Mouse (Mus musculus): ENCODE data around the gene Dab1. TPM values are rescaled to one million over a fixed set of nuclear protein-coding genes. Genes with fewer than 3 reads are reported as not detected.

Dab1 gene
- polyA plus RNA-seq, 1 experiment from 2014 or later = 9.8 TPM

- 91% methylated on average over 7 of the region's 7 CpGs for WGBS
- Histone ChIP-seq H3K27ac (no peak overlapping the region), H3K36me3 (no peaks in the 10 kb centered on the region), H3K27me3 (ENCODE audit: low read depth, poor library complexity, severe bottlenecking) (no peaks in the 10 kb centered on the region), H3K4me3 (no peak overlapping the region), H3K4me1 (no peaks in the 10 kb centered on the region), H3K9me3 (replicated peaks) (no peaks in the 10 kb centered on the region)
- no peak for DNase-seq (ENCODE audit: low spot score)
Measured at GRCm38 (mm10) chr4:104276916-104277315, 657.8 kb downstream of the Dab1 start.

DNA sequence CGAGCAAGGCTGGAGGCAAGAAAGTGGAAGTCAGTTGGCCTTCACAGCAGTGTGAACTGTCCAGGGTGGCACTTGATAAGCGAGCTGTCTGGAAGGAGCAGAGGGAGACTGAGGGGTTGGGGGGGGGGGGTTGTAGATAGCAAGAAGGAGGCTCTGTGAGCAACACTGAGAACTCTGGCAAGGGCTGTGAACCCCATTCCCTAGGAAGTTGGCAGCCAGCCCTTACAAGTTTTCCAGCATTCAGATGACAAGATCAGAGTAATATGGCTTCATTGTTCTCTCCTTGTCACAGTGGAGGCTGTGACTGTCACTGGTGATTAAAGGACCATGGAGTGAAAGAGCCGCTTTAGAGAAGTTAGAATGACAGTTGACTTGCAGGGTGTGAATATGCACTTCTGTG lies 662.4 kb downstream of the Dab1 start:
- Histone ChIP-seq H3K9me3 (replicated peaks) (no peaks in the 10 kb centered on the region), H3K36me3 (no peaks in the 10 kb centered on the region), H3K27me3 (ENCODE audit: low read depth, poor library complexity, severe bottlenecking) (no peaks in the 10 kb centered on the region), H3K4me3 (no peak overlapping the region), H3K27ac (no peak overlapping the region), H3K4me1 (no peaks in the 10 kb centered on the region)
- WGBS = 65% methylated on average over 3 of the region's 3 CpGs
- DNase-seq (ENCODE audit: low spot score) = no peak

DNA sequence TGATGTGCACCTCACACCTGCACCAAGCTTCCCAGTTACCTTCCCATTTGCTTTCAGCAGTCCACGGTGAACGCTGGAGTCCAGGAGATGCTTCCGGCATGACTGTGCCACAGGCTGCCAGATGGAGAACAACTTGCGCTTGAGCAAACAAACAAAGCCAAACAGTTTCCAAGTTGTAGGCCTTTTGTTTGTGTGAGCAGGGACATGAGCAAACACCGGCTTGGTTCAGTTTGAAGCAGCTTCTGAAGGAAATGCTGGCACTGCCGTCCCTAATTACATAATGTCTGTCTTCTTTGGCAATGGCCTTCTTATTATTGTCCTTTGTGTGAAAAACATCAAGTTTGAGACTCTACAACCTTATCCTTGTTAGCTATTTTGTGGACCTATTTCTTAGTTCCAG lies 664.7 kb downstream of the Dab1 start:
- no peak for DNase-seq (ENCODE audit: low spot score)
- H3K27ac ChIP-seq = no peak overlapping the region
- H3K4me1 ChIP-seq = no peaks in the 10 kb centered on the region
- no peaks in the 10 kb centered on the region for H3K36me3 ChIP-seq
- H3K4me3 ChIP-seq = no peak overlapping the region
- H3K27me3 ChIP-seq (ENCODE audit: low read depth, poor library complexity, severe bottlenecking) = no peaks in the 10 kb centered on the region
- WGBS = 91% methylated on average over 6 of the region's 6 CpGs
- H3K9me3 ChIP-seq (replicated peaks) = no peaks in the 10 kb centered on the region

DNA sequence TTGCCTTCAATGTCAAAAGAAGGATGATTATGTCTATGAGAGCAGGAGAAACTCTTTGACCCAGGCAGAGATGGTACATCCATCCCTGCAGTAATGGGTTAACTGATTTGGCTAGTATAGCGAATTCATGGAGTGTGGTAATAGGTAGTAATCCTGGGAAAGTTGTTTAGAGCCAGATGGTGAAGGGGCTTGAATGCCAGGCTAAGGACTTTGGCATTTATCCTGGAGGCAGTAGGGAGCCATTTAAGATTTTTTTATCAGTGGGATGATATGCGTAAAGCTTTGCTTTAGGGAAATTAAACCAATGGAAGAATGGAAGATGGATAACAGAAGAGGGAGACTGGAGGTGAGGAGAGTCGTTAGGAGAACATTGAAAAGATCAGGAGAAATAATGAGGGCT lies 669.2 kb downstream of the Dab1 start:
- Histone ChIP-seq H3K4me1 (no peaks in the 10 kb centered on the region), H3K9me3 (replicated peaks) (no peaks in the 10 kb centered on the region), H3K27me3 (ENCODE audit: low read depth, poor library complexity, severe bottlenecking) (no peaks in the 10 kb centered on the region), H3K36me3 (no peaks in the 10 kb centered on the region), H3K27ac (no peak overlapping the region), H3K4me3 (no peak overlapping the region)
- no peak for DNase-seq (ENCODE audit: low spot score)
- 85% methylated on average over 3 of the region's 3 CpGs for WGBS

DNA sequence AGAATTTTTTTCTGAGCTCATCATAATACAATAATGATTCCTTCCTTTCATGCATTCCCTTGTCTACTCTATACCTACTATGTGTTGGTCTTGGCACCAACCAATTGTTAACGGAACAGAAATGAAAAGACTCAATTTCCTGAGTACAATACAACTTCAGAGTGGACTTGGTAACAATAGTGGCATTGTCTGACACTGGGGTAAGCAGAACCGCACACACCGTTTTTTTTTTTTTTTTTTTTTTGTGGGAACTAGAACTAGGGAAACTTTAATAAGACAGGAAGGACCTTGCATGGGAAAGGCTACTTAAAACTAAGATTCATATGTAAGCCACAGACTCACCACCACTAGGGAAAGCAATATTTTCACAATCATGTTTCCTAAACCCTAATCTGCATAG lies 682.6 kb downstream of the Dab1 start:
- H3K27me3 ChIP-seq (ENCODE audit: low read depth, poor library complexity, severe bottlenecking) = no peaks in the 10 kb centered on the region
- no peaks in the 10 kb centered on the region for H3K4me1 ChIP-seq
- DNase-seq (ENCODE audit: low spot score) = no peak
- no peak overlapping the region for H3K4me3 ChIP-seq
- H3K36me3 ChIP-seq = no peaks in the 10 kb centered on the region
- H3K9me3 ChIP-seq (replicated peaks) = no peaks in the 10 kb centered on the region
- no peak overlapping the region for H3K27ac ChIP-seq
- 94% methylated on average over 3 of the region's 3 CpGs for WGBS

- no peaks in the 10 kb centered on the region for H3K27me3 ChIP-seq (ENCODE audit: low read depth, poor library complexity, severe bottlenecking)
- H3K9me3 ChIP-seq (replicated peaks) = no peaks in the 10 kb centered on the region
- no peaks in the 10 kb centered on the region for H3K36me3 ChIP-seq
- no peak overlapping the region for H3K4me3 ChIP-seq
- 81% methylated on average over 10 of the region's 10 CpGs for WGBS
- H3K4me1 ChIP-seq = no peaks in the 10 kb centered on the region
- DNase-seq (ENCODE audit: low spot score) = no peak
- H3K27ac ChIP-seq = no peak overlapping the region
Measured at GRCm38 (mm10) chr4:104302996-104303652, 684.0 kb downstream of the Dab1 start.

DNA sequence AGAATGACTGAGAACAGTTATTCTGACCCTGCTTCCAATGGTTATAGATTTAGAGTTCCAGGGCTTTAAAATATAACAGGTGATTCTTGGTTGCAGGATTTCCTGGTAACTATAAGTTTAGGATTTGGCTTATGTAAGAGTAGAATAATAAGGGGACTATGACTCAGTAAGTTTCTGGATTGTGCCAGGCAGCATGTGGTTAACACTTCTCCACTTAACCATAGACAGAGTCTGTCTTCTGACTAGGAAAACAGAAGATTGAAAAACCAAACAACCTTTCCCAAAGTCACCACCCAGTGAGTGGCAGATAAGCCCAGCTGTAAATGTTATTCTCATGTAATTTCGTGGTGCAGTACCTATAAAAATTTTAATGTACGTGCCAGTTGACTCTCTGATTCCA lies 688.6 kb downstream of the Dab1 start:
- no peaks in the 10 kb centered on the region for H3K36me3 ChIP-seq
- no peak overlapping the region for H3K4me3 ChIP-seq
- H3K27me3 ChIP-seq (ENCODE audit: low read depth, poor library complexity, severe bottlenecking) = no peaks in the 10 kb centered on the region
- no peak for DNase-seq (ENCODE audit: low spot score)
- H3K4me1 ChIP-seq = no peaks in the 10 kb centered on the region
- H3K9me3 ChIP-seq (replicated peaks) = no peaks in the 10 kb centered on the region
- 85% methylated on average over 2 of the region's 2 CpGs for WGBS
- no peak overlapping the region for H3K27ac ChIP-seq

DNA sequence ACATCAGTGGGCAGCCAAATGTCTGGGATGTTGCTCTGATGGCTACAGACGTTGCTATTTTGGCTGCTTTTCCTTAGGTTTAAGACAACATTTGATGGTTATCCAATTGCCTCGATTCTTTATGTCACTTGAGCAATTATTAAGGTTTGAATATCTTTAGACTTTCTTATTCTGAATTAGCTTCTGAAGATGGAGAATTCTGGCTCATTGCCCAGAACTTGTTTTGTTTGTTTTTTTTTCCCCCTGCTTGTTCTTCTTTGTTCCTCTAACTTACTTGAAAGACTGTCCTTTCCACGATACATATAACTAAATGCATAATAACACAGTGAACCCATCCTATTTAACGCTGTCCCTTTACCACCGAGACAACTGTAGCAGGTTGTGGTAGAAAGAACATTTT lies 707.1 kb downstream of the Dab1 start:
- no peaks in the 10 kb centered on the region for H3K36me3 ChIP-seq
- no peak for DNase-seq (ENCODE audit: low spot score)
- H3K27me3 ChIP-seq (ENCODE audit: low read depth, poor library complexity, severe bottlenecking) = no peaks in the 10 kb centered on the region
- no peak overlapping the region for H3K27ac ChIP-seq
- no peaks in the 10 kb centered on the region for H3K4me1 ChIP-seq
- WGBS = 91% methylated on average over 5 of the region's 5 CpGs
- H3K9me3 ChIP-seq (replicated peaks) = no peaks in the 10 kb centered on the region
- H3K4me3 ChIP-seq = no peak overlapping the region

DNA sequence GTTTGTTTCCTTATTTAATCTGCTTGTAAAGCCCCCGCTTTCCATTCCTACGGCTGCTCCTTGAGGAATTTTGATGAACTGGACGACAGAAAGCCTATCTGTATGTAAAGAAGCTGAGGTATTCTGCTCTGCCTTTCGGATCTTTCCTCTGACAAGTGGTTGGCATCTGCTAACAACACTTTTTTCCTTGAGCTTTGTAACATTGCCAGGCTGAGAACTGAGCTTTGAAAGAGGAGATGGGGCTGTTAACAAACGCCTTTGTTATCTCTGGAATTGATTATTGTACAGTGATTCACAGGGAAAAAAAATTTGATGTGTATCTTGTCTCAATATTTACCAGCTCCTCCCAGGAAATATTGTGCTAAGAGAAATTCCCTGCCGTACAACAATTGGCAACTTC lies 712.7 kb downstream of the Dab1 start:
- Histone ChIP-seq H3K4me3 (no peak overlapping the region), H3K36me3 (no peaks in the 10 kb centered on the region), H3K9me3 (replicated peaks) (no peaks in the 10 kb centered on the region), H3K27ac (no peak overlapping the region), H3K4me1 (no peaks in the 10 kb centered on the region), H3K27me3 (ENCODE audit: low read depth, poor library complexity, severe bottlenecking) (no peaks in the 10 kb centered on the region)
- DNase-seq (ENCODE audit: low spot score) = no peak
- 75% methylated on average over 6 of the region's 6 CpGs for WGBS

- no peaks in the 10 kb centered on the region for H3K36me3 ChIP-seq
- H3K9me3 ChIP-seq (replicated peaks) = no peaks in the 10 kb centered on the region
- 82% methylated on average over 3 of the region's 3 CpGs for WGBS
- no peaks in the 10 kb centered on the region for H3K27me3 ChIP-seq (ENCODE audit: low read depth, poor library complexity, severe bottlenecking)
- no peak overlapping the region for H3K27ac ChIP-seq
- H3K4me3 ChIP-seq = no peak overlapping the region
- no peaks in the 10 kb centered on the region for H3K4me1 ChIP-seq
- DNase-seq (ENCODE audit: low spot score) = no peak
Measured at GRCm38 (mm10) chr4:104332399-104332798, 713.2 kb downstream of the Dab1 start.

- H3K4me3 ChIP-seq = no peak overlapping the region
- no peaks in the 10 kb centered on the region for H3K36me3 ChIP-seq
- no peaks in the 10 kb centered on the region for H3K9me3 ChIP-seq (replicated peaks)
- WGBS = 72% methylated on average over 10 of the region's 10 CpGs
- no peak overlapping the region for H3K27ac ChIP-seq
- H3K27me3 ChIP-seq (ENCODE audit: low read depth, poor library complexity, severe bottlenecking) = no peaks in the 10 kb centered on the region
- H3K4me1 ChIP-seq = no peaks in the 10 kb centered on the region
- DNase-seq (ENCODE audit: low spot score) = no peak
Measured at GRCm38 (mm10) chr4:104337279-104337678, 718.1 kb downstream of the Dab1 start.

GRCm38 (mm10) chr4:104338382-104338781 lies 719.2 kb downstream of the Dab1 start:
- Histone ChIP-seq H3K4me3 (no peak overlapping the region), H3K36me3 (no peaks in the 10 kb centered on the region), H3K4me1 (no peaks in the 10 kb centered on the region), H3K27me3 (ENCODE audit: low read depth, poor library complexity, severe bottlenecking) (no peaks in the 10 kb centered on the region), H3K9me3 (replicated peaks) (no peaks in the 10 kb centered on the region), H3K27ac (no peak overlapping the region)
- 99% methylated on average over 2 of the region's 2 CpGs for WGBS
- no peak for DNase-seq (ENCODE audit: low spot score)

DNA sequence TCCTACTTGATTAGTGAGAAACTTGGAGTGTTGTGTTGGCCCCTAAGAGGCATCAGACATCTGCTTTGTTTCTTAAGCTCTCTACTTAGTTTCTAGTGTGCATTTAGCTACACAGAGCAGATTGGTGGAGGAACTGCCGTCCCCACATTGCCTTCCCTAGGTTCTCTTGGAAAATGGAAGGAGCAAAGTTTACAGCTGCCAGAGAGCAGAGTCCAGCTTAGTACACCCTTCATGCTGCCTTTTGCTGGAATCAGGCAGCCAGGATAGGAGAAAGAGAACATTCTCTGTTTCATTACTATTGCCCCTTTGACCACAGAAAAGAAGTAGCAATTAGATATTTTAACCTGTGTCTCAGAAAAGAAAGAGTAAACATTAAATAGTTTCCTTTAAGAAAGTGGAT lies 742.2 kb downstream of the Dab1 start:
- peaks cover under 1% of the 10 kb centered on the region; the same call in 1 of the 2 replicates for H3K4me1 ChIP-seq
- WGBS = 69% methylated on average over 1 of the region's 1 CpGs
- no peak for DNase-seq (ENCODE audit: low spot score)
- peaks cover 21% of the 10 kb centered on the region for H3K27me3 ChIP-seq (ENCODE audit: low read depth, poor library complexity, severe bottlenecking)
- no peaks in the 10 kb centered on the region for H3K9me3 ChIP-seq (replicated peaks)
- no peak overlapping the region for H3K27ac ChIP-seq
- no peaks in the 10 kb centered on the region for H3K36me3 ChIP-seq
- no peak overlapping the region for H3K4me3 ChIP-seq

- Histone ChIP-seq H3K4me3 (peak overlapping the region; percentile 72), H3K36me3 (no peaks in the 10 kb centered on the region), H3K27ac (no peak overlapping the region), H3K4me1 (peaks cover 31% of the 10 kb centered on the region), H3K9me3 (replicated peaks) (no peaks in the 10 kb centered on the region), H3K27me3 (ENCODE audit: low read depth, poor library complexity, severe bottlenecking) (peaks cover 71% of the 10 kb centered on the region)
- DNase-seq (ENCODE audit: low spot score) = no peak
- WGBS = 1% methylated on average over 8 of the region's 8 CpGs
Measured at GRCm38 (mm10) chr4:104366491-104366890, 747.3 kb downstream of the Dab1 start.

Data from limb, embryonic 10.5 days (tissue).